Mouse (Mus musculus) kidney, postnatal 0 days (tissue): ENCODE data around the gene Ovol2. TPM values are rescaled to one million over a fixed set of nuclear protein-coding genes. Genes with fewer than 3 reads are reported as not detected.

ENCODE experiments used
- ATAC-seq: fragments of 200-750 bp; cut with Nextera tagmentation; replicated peaks from 2 replicates; pipeline ENCODE4 v1.8.0; 2017; ENCODE audit warnings: low read depth, moderate number of reproducible peaks, moderate TSS enrichment, moderate library complexity; ENCODE audit not compliant: low FRiP score
- DNase-seq: peaks from one replicate; pipeline ENCODE4 v3.0.0-alpha.2; 2016; ENCODE audit warnings: low spot score
- H3K27ac ChIP-seq: fragments of 300-500 bp; sonication (generic); 2 replicates; pipeline ENCODE4 v1.5.1; 2014; ENCODE audit warnings: mild to moderate bottlenecking
- H3K27me3 ChIP-seq: fragments of 300-500 bp; sonication (generic); 2 replicates; pipeline ENCODE4 v1.6.1; 2014; ENCODE audit warnings: low read length, mixed read lengths; ENCODE audit not compliant: insufficient read depth
- H3K36me3 ChIP-seq: fragments of 300-500 bp; sonication (generic); 2 replicates; pipeline ENCODE4 v1.6.1; 2014; ENCODE audit warnings: low read length, mixed read lengths; ENCODE audit not compliant: insufficient read depth
- H3K4me1 ChIP-seq: fragments of 300-500 bp; sonication (generic); replicated peaks from 2 replicates; pipeline ENCODE4 v1.6.1; 2014; ENCODE audit warnings: antibody characterized with exemption, low read length, mixed read lengths; ENCODE audit not compliant: insufficient read depth
- H3K4me2 ChIP-seq: fragments of 300-500 bp; sonication (generic); 2 replicates; pipeline ENCODE4 v1.6.1; 2014; ENCODE audit warnings: mild to moderate bottlenecking, low read length, moderate library complexity, mixed read lengths
- H3K4me3 ChIP-seq: fragments of 300-500 bp; sonication (generic); replicated peaks from 2 replicates; pipeline ENCODE4 v1.5.1; 2014; ENCODE audit warnings: low read depth, low read length
- H3K9ac ChIP-seq: fragments of 300-500 bp; sonication (generic); 2 replicates; pipeline ENCODE4 v1.6.1; 2014; ENCODE audit warnings: low read depth, low read length
- H3K9me3 ChIP-seq: fragments of 300-500 bp; sonication (generic); replicated peaks from 2 replicates; pipeline ENCODE4 v1.6.1; 2016; ENCODE audit warnings: low read length, inconsistent platforms, mixed read lengths
- CTCF ChIP-seq: IDR thresholded peaks from 2 replicates; pipeline ENCODE4 v1.5.1; 2016; ENCODE audit warnings: antibody characterized with exemption, low read depth, mild to moderate bottlenecking, moderate library complexity
- WGBS: fragments of 180-500 bp; shearing (Covaris S2); extraction: QIAGEN DNeasy Blood & Tissue Kit; methylation state at CpG from one replicate; pipeline ENCODE4 v1.1.7; 2014; 5-methylcytosine and 5-hydroxymethylcytosine counted together
- polyA plus RNA-seq: library from polyadenylated mRNA; unstranded; fragments of >200 nt; fragmentation: Nextera tagmentation; extraction: Ambion mirVana; gene quantifications from 2 replicates; pipeline ENCODE4 v1.2.1, GENCODE M21; 2015

Ovol2 gene
- polyA plus RNA-seq, 1 experiment from 2014 or later, result 1.8 TPM

GRCm38 (mm10) chr2:144329937-144330336, 2.0 kb downstream of the Ovol2 start:
- no peak overlapping the region for H3K27ac ChIP-seq
- 4% methylated on average over 10 of the region's 10 CpGs for WGBS
- TF ChIP-seq CTCF, result no peak
- no peak for ATAC-seq
- peak overlapping the region; percentile 27 for H3K4me2 ChIP-seq
- DNase-seq, result no peak
- H3K36me3 ChIP-seq, result no peaks in the 10 kb centered on the region
- H3K4me1 ChIP-seq, result peaks cover 22% of the 10 kb centered on the region; the same call in 1 of the 2 replicates
- no peak overlapping the region for H3K4me3 ChIP-seq
- H3K27me3 ChIP-seq, result peaks cover 35% of the 10 kb centered on the region
- H3K9me3 ChIP-seq, result no peaks in the 10 kb centered on the region
- H3K9ac ChIP-seq, result no peak overlapping the region

GRCm38 (mm10) chr2:144329451-144329850, 2.5 kb downstream of the Ovol2 start:
- 5% methylated on average over 9 of the region's 10 CpGs for WGBS

GRCm38 (mm10) chr2:144324218-144324617, 7.7 kb downstream of the Ovol2 start:
- Histone ChIP-seq H3K27me3 (no peaks in the 10 kb centered on the region; the same call in 1 of the 2 replicates), H3K4me1 (no peaks in the 10 kb centered on the region), H3K27ac (no peak overlapping the region), H3K4me3 (no peak overlapping the region), H3K9me3 (no peaks in the 10 kb centered on the region), H3K36me3 (no peaks in the 10 kb centered on the region), H3K9ac (no peak overlapping the region), H3K4me2 (no peak overlapping the region)
- DNase-seq (no peak), ATAC-seq (no peak)
- WGBS, result 70% methylated on average over 3 of the region's 3 CpGs
- TF ChIP-seq CTCF, result no peak

More at GRCm38 (mm10) chr2:144329451-144329850, 2.5 kb downstream of the Ovol2 start:
- Histone ChIP-seq H3K9ac (no peak overlapping the region), H3K4me1 (peaks cover 22% of the 10 kb centered on the region; the same call in 1 of the 2 replicates), H3K27ac (no peak overlapping the region), H3K4me2 (peak overlapping the region; percentile 27), H3K36me3 (no peaks in the 10 kb centered on the region), H3K27me3 (peaks cover 34% of the 10 kb centered on the region), H3K4me3 (no peak overlapping the region), H3K9me3 (no peaks in the 10 kb centered on the region)
- ATAC-seq (no peak), DNase-seq (no peak)
- no peak for TF ChIP-seq CTCF

GRCm38 (mm10) chr2:144311372-144311771, 20.6 kb downstream of the Ovol2 start:
- ATAC-seq, result no peak
- TF ChIP-seq CTCF, result no peak
- Histone ChIP-seq H3K4me2 (no peak overlapping the region), H3K4me1 (no peaks in the 10 kb centered on the region), H3K9ac (no peak overlapping the region), H3K4me3 (no peak overlapping the region), H3K36me3 (no peaks in the 10 kb centered on the region), H3K9me3 (no peaks in the 10 kb centered on the region), H3K27ac (no peak overlapping the region), H3K27me3 (no peaks in the 10 kb centered on the region)
- 76% methylated on average over 2 of the region's 2 CpGs for WGBS
- DNase-seq, result no peak

- no peaks in the 10 kb centered on the region for H3K27me3 ChIP-seq
- no peaks in the 10 kb centered on the region for H3K4me1 ChIP-seq
- no peak for ATAC-seq
- 53% methylated on average over 5 of the region's 5 CpGs for WGBS
- no peak for TF ChIP-seq CTCF
- H3K4me3 ChIP-seq, result no peak overlapping the region
- no peaks in the 10 kb centered on the region for H3K9me3 ChIP-seq
- H3K4me2 ChIP-seq, result no peak overlapping the region
- H3K36me3 ChIP-seq, result no peaks in the 10 kb centered on the region
- DNase-seq, result no peak
- H3K9ac ChIP-seq, result no peak overlapping the region
- H3K27ac ChIP-seq, result no peak overlapping the region
Measured at GRCm38 (mm10) chr2:144310273-144310672, 21.7 kb downstream of the Ovol2 start.

GRCm38 (mm10) chr2:144308561-144308960, 23.4 kb downstream of the Ovol2 start:
- no peak for DNase-seq
- Histone ChIP-seq H3K4me2 (no peak overlapping the region), H3K27ac (no peak overlapping the region), H3K36me3 (no peaks in the 10 kb centered on the region), H3K27me3 (no peaks in the 10 kb centered on the region), H3K9me3 (no peaks in the 10 kb centered on the region), H3K4me1 (no peaks in the 10 kb centered on the region), H3K4me3 (no peak overlapping the region), H3K9ac (no peak overlapping the region)
- WGBS, result 66% methylated on average over 8 of the region's 8 CpGs
- TF ChIP-seq CTCF, result no peak
- ATAC-seq, result peak; percentile 84

- Histone ChIP-seq H3K9me3 (no peaks in the 10 kb centered on the region), H3K4me3 (no peak overlapping the region), H3K36me3 (no peaks in the 10 kb centered on the region), H3K9ac (no peak overlapping the region), H3K27me3 (no peaks in the 10 kb centered on the region), H3K4me2 (no peak overlapping the region), H3K4me1 (no peaks in the 10 kb centered on the region), H3K27ac (no peak overlapping the region)
- DNase-seq (no peak), ATAC-seq (no peak)
- WGBS, result 64% methylated on average over 18 of the region's 18 CpGs
- TF ChIP-seq CTCF, result peak; percentile 51
Measured at GRCm38 (mm10) chr2:144305721-144306294, 26.1 kb downstream of the Ovol2 start.
